Mouse (Mus musculus): ENCODE results near the gene Cerkl.

Gene Cerkl

DNA sequence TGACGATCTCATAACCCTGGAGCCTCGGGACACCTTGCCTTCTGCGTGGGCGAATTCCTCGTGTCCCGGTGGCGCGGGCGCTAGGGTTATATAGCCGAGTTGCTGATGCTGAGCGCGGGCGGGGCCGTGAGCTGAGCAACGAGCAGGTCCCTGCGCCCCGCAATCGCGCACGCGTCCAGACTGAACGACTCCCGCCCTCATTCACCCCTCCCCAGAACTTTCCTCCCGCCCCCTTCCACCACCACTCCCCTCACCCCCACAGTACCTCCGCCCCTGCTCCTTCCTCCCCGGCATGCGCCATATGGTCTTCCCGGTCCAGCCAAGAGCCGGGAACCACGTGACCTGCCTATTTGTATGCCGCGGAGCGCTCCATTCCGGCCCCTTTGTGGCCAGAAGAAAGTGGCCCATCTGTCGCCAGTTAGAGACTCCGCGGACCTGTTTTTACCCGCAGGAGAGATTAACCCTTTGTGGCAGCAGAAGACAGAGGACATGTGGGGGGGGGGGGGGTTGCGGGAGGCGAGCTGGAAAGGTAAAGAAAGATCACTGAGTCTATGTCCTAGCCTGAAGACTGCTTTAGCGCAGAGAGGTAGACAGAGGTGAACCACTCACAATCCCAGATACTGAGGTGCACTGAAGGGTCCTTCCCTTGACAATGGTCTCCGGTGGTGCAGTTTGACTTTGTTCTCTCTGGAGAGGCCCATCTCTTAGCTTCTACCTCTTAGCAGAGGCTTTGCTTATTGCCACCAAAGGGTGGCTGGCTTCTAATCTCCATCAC lies at the start of gene Cerkl, which contains the start of gene Neurod1:
TSS of gene Cerkl (minus strand) at position 211 of the 775 bp plus-strand sequence.
TSS of gene Neurod1 (minus strand) at position 177 of the 775 bp plus-strand sequence.
- DNase-seq (ENCODE audit: low spot score in 2 of 2), result peak in 1 of 2 experiments; percentile 27

DNA sequence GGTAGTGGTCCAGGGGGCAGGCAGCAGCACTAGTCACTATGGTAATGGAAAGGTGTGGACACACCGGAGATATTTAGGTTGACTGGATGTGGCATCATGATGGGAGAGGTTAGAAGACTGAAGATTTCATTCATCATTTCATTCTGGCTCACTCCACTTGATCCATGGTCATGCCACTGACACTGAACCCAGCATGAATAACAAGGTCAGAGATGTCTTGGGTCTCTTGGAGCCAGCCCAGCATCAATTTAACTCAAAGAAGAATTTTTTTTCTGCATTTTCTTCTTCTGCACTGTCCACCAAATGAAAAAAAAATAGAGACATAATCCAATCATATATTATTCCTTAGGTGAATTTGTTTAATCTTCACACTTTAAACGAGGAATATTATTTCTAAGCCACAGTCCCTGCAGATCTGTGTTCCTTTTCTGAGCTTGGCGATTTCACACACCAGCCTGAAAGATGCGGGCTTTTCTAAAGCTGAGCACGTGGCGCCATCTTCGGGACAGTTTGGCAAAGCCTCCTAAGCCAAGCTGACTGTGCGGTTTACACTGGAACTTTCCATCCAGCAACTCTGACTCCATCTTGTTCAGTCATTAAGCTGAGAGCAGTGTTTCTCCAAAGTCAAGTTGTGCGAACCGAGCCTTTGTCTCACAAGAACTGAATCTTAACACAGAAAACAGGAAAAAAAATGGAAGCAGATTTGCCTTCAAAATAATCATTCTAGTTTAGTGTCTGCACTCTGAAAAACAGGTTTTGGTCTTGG lies 42.6 kb upstream of the Cerkl start:
- DNase-seq (ENCODE audit: low spot score in 2 of 2), result peak; percentile 67 to 70

GRCm38 (mm10) chr2:79485127-79485526 lies 28.5 kb upstream of the Cerkl start:
- no peak for DNase-seq (ENCODE audit: low spot score in 2 of 2)

DNA sequence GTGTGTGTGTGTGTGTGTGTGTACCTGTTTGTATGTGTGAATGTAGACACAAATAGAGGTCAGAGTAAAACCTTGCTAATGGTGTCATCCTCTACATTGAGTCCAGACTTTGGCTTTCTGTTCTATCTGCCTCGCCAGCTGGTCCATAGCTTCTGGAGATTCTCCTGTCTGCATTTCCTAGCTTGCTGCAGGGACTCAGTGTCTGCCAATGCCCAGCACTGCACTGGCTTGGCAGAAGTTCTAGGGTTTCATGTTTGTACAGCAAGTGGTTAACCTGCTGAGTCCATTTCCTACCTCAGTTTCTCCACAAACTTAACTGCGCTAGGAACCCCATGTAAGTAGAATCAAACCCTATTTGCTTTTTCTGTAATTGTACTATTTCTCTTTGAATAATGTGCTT lies 25.9 kb upstream of the Cerkl start:
- DNase-seq (ENCODE audit: low spot score in 2 of 2), result no peak

DNA sequence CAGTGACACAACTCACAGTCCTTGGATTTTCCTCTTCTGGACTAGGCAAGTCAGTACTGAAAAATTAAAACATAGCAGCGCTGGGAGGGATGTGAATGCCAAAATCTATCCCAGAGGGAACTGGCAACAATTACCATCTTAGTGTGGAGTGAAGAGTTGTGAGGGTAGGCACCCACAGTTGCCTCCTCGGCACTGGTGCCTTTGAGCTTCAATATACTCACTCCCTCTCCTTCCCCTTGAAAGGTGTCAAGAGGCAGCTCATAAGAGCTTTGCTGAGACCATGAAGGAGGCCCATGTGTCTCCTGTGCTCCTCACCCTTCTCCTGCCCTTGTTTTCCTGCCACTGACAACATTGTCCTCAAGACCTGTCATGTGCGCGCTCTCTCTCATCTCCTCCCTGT lies 5.8 kb upstream of the Cerkl start:
- DNase-seq (ENCODE audit: low spot score in 2 of 2), result no peak

GRCm38 (mm10) chr2:79461861-79462260 lies 5.3 kb upstream of the Cerkl start:
- no peak for DNase-seq (ENCODE audit: low spot score in 2 of 2)

- no peak for DNase-seq (ENCODE audit: low spot score in 2 of 2)
Observed at GRCm38 (mm10) chr2:79460586-79460985, 4.0 kb upstream of the Cerkl start.

DNA sequence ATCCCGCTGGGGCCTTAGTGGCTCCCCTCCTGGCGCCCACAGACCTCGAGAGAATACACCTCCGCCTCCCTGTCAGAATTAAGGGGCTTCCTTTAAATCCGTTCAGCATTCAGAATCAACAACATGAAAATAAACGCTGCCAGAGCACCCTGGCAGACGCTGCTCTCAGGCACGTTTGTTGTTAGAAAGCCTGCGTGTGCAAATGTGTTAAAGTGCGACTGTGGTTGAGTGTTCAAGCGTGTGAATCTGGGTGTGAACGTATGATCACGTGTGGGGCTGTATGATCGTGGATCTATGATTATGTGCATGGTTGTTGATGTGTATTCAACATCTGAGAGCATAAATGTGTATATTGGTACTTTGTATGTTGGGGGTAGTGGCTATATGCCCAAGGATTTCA lies 3.5 kb upstream of the Cerkl start:
- no peak for DNase-seq (ENCODE audit: low spot score in 2 of 2)

DNA sequence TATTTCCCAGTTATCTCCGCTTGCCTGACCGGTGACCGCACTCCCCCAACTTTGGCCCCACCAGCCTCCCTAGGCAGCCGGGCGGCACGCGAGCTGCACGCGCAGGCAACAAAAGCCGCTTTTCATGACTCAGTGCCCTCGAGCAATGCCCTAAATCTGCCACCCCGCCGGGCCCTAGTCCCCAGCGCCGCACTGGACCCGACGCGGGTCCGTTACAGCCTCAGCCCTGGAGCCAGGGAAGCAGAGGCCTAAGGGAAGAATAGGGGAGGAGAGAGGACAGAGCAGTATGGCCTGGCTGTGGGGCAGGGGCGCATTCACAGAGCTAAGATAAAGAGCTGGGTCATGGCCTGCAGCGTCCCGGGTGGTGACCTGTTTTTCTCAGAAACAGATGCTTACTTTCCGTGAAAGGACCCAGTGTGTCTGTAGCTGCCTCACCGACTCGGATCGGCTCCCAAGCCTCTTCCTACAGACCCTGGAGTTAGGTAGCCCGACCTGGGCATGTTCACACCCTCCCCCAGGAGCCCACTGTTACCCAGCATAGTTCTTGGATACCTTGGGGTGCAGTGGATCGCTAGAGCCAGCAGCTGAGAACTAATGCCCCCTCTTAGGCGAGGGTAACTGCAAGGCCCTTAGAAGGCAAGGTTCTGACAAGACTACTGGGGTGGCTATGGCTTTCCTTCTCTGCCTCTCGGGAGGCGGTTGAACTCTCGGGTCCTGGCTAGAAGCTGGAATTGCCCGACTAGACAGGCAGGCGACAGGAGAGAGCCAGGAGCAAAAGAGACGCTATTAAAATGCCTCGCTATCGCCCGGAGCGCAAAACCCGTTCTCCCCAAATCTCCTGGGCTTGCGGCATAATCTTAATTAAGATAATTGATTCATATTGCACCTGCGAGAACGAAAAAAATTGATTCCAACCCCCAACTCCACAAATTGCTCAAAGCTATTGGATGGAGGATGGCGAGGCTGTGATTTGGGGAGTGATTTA lies 2.8 kb upstream of the Cerkl start:
- DNase-seq (ENCODE audit: low spot score in 2 of 2), result no peak

- DNase-seq (ENCODE audit: low spot score in 2 of 2), result no peak
Observed at GRCm38 (mm10) chr2:79457932-79458331, 1.3 kb upstream of the Cerkl start.

GRCm38 (mm10) chr2:79457434-79457833 lies 849 bp upstream of the Cerkl start:
- DNase-seq (ENCODE audit: low spot score in 2 of 2), result no peak

DNA sequence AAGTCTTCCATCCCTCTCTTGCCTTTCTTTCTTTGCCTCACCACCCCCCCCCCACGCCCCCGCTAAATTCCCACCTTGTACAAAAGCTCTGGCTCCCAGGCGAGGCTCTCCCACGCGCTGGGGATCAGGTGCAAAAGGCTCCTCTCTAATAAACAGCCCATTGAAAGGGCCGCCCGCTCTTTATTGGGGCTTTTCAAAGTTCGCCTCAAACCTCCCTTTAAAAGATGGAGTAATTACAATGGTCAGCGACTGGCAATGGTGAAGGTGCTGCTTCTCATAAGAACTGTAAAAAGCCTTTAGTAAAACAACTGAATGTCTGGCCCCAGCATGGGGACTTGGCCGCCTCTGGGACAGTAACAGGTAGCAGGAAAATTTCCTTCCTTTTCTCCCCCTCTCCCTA lies 939 bp downstream of the Cerkl start:
- no peak for DNase-seq (ENCODE audit: low spot score in 2 of 2)

DNA sequence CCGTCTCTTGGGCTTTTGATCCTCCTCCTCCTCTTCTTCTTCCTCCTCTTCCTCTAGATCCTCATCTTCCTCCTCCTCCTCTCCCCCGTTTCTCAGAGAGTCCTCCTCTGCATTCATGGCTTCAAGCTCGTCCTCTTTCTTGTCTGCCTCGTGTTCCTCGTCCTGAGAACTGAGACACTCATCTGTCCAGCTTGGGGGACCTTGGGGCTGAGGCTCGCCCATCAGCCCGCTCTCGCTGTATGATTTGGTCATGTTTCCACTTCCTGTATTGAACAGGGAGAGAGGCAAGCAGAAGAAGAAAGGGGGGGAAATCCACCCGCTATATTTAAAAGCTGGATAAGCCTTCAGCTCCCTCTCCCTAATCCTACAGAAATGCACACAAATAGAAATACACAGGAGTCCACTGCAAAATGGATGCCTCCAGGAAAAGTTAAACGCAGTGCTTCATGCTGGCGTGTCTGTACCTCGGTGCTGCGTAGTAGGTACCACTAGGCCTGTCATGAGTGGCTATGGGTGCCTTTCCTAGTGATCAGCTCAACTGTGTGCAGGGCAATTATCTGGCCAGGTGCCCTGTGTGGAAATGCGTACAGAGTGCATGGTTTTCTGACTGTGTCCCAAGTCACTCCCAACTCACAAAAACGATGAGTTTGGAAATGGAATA lies 1.7 kb downstream of the Cerkl start:
- no peak for DNase-seq (ENCODE audit: low spot score in 2 of 2)

- peak in 1 of 2 experiments; percentile 35 for DNase-seq (ENCODE audit: low spot score in 2 of 2)
Observed at GRCm38 (mm10) chr2:79453901-79454781, 2.4 kb downstream of the Cerkl start.

GRCm38 (mm10) chr2:79451438-79451837 lies 5.1 kb downstream of the Cerkl start:
- no peak for DNase-seq (ENCODE audit: low spot score in 2 of 2)

DNA sequence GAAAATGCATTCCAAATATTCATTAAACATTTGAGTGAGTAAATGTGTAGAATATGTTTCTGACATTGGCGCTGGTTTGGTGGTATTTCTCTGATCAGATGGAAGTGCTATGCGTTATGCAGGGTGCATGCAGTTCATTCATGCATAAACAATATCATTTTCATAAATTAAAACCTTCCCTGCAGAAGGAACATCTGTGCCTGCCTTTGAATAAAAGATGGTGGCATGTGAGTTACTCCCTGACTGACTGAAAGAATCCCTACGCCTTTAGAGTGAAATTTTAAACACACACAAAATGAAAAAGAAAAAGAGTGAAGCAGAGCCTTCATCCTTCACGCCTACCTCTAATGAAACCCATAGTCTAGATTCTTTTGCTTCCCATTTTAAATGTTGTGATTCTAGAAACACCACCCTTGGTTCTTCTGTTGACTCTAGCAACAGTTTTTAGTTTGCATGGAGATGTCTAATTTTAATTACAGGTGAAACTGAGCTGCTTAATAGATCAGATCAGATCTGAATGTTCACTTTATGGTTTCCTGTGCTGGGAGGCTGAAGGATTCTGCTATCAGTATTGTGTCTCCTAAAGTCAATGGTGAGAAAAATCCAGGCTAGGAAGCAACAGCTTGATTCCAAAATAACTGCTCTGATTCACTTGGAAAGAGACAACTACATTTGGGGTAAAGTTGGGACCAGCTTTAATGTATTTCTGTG lies 5.7 kb downstream of the Cerkl start:
- DNase-seq (ENCODE audit: low spot score in 2 of 2), result no peak

DNA sequence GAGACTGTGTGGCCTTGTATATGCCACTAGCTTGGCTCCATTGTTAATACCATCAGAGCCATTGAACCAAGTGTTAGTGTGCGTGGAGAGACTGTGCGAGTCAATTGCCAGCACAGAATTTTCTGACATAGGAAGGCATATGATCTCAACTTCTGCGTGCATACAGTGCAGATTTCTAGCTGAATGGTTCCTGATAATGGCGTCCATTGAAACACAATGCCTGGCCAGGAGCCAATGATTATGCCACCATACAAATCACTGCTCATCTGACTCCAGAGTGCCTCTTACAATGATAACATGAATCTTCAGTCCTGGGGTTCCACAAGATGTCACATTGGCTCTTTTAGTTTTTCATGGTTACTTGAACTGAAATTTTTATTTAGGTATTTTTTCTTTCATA lies 7.2 kb downstream of the Cerkl start:
- DNase-seq (ENCODE audit: low spot score in 2 of 2), result no peak

DNA sequence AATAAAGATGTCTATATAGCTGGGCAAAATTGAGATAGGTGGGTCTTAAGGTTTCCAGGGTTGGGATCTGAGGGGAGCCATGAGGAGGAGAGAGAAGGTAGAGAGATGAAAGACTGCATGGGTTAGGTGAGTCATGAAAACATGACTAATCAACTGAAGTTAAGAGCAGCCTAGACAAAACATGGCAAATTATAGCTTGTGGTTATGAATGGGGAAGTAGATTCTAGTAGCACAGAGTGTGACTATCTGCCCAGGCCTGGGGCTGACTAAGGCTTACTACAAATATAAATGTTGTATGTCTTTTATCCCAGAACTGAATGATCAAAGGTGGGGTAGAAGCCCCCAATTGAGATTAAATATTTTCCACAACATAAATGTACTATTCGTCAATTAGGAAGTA lies 9.4 kb downstream of the Cerkl start:
- DNase-seq (ENCODE audit: low spot score in 2 of 2), result no peak

DNA sequence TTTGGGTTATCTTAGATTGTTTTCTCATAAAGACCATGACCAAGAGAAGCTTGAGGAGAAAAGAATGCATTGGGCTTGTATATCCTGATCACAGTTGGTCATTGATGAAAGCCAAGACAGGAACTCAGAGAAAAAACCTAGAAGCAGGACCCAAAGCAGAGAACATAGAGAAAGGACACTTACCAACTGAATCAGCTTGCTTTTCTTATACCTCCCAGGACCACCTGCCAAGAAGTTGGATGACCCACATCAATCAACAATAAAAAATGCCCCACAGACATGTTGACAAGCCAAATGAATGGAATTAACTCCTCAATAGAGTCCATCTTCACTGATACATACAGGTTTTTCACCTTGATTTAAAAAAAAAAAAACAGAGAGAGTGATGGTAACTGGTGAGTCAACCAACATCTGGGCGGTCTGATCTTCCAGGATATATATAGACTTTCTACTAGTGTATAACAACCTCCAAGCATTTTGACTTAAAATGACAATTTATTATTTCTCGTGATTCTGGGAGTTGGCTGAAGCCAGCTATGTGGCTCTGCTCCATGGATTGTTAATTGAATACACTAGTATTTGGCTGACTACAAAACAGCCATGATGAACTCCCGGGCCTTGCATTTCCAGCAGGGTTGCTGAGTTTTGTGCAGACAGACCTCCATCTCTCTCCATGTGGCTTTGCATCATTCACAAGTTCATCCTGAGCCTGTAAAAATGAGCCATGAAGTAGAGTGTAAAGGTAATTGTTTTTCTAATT lies 12.5 kb downstream of the Cerkl start:
- no peak for DNase-seq (ENCODE audit: low spot score in 2 of 2)

Measured in frontal cortex, postnatal 25 days (tissue).